Mouse (Mus musculus) midbrain, postnatal 0 days (tissue): ENCODE data around the gene Sp7. TPM values are rescaled to one million over a fixed set of nuclear protein-coding genes. Genes with fewer than 3 reads are reported as not detected.
A peak's percentile ranks its signal among the peaks of the same experiment; 100 is the strongest.

Experiments used
- ATAC-seq: fragments of 200-750 bp; cut with Nextera tagmentation; 2 replicates; pipeline ENCODE4 v1.8.0; 2017; ENCODE audit warnings: moderate number of reproducible peaks, mild to moderate bottlenecking, moderate TSS enrichment, moderate library complexity; ENCODE audit not compliant: low FRiP score
- DNase-seq: peaks from one replicate; pipeline ENCODE4 v3.0.0-alpha.2; 2015; ENCODE audit warnings: low spot score
- H3K27ac ChIP-seq: fragments of 300-500 bp; sonication (generic); 2 replicates; pipeline ENCODE4 v1.5.1; 2014; ENCODE audit warnings: low read depth, mild to moderate bottlenecking, low read length, mixed read lengths
- H3K27me3 ChIP-seq: fragments of 300-500 bp; sonication (generic); 2 replicates; pipeline ENCODE4 v1.6.1; 2014; ENCODE audit warnings: low read length, control low read depth, mixed read lengths; ENCODE audit not compliant: insufficient read depth
- H3K36me3 ChIP-seq: fragments of 300-500 bp; sonication (generic); 2 replicates; pipeline ENCODE4 v1.6.1; 2014; ENCODE audit warnings: low read length, control low read depth, mixed read lengths; ENCODE audit not compliant: insufficient read depth
- H3K4me1 ChIP-seq: fragments of 300-500 bp; sonication (generic); 2 replicates; pipeline ENCODE4 v1.6.1; 2014; ENCODE audit warnings: mild to moderate bottlenecking, control low read depth, antibody characterized with exemption, low read length, mixed read lengths; ENCODE audit not compliant: insufficient read depth
- H3K4me2 ChIP-seq: fragments of 300-500 bp; sonication (generic); 2 replicates; pipeline ENCODE4 v1.6.1; 2014; ENCODE audit warnings: low read depth, mild to moderate bottlenecking, low read length, mixed read lengths; ENCODE audit not compliant: poor library complexity, severe bottlenecking
- H3K4me3 ChIP-seq: fragments of 300-500 bp; sonication (generic); 2 replicates; pipeline ENCODE4 v1.5.1; 2014; ENCODE audit warnings: low read depth, mild to moderate bottlenecking, low read length, moderate library complexity
- H3K9ac ChIP-seq: fragments of 300-500 bp; sonication (generic); replicated peaks from 2 replicates; pipeline ENCODE4 v1.6.1; 2014; ENCODE audit warnings: mild to moderate bottlenecking, low read length, moderate library complexity, mixed read lengths; ENCODE audit not compliant: poor library complexity, severe bottlenecking
- H3K9me3 ChIP-seq: fragments of 300-500 bp; sonication (generic); 2 replicates; pipeline ENCODE4 v1.6.1; 2016; ENCODE audit warnings: low read length, control low read depth
- CTCF ChIP-seq: IDR thresholded peaks from 2 replicates; pipeline ENCODE4 v1.5.1; 2016; ENCODE audit warnings: antibody characterized with exemption, mild to moderate bottlenecking
- WGBS: fragments of 180-500 bp; shearing (Covaris S2); extraction: QIAGEN DNeasy Blood & Tissue Kit; methylation state at CpG from one replicate; pipeline ENCODE4 v1.1.7; 2014; 5-methylcytosine and 5-hydroxymethylcytosine counted together
- polyA plus RNA-seq: library from polyadenylated mRNA; unstranded; fragments of >200 nt; fragmentation: Nextera tagmentation; extraction: Ambion mirVana; gene quantifications from 2 replicates; pipeline ENCODE4 v1.2.1, GENCODE M21; 2015
- total RNA-seq: library from RNA; depleted of rRNA; stranded (reverse); fragments of >200 nt; gene quantifications from 2 replicates; pipeline ENCODE4 v1.2.3, GENCODE M21; 2014; rRNA removed

The Sp7 gene
- total RNA-seq (0.47 and 0.60 TPM in 2 replicates), polyA plus RNA-seq (0.10 and 0.31 TPM in 2 replicates)

DNA sequence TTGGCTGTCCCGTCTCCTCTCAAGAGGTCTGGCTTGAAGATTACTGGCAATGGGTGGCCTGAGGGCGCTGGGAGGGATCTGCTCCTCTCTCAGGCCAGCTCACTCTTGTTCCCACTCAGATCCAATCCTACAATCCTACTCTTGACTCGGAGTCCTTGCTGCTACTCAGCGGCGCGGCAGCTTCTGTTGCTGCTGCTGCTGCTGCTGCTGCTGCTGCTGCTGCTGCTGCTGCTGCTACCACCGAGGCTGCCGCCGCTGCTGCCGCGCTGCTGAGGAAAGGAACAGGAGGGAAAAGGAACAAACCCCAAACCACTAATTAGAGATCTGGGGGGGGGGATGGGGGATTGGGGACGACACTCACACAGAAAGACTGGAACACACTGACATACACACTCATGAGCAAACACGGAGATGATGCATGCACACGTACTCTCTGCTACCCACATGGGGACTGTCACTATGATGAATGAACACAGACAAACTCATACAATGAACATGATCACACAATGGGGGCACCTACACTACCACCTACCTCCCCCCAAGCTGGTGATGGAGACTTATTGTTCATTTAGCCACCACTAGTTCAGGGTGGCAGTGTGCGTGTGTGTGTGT, at the start of gene Sp7:
Sp7 (minus strand) TSS at position 450 of the 612 bp plus-strand sequence.
- Histone ChIP-seq H3K4me1 (no peaks in the 10 kb centered on the region), H3K9ac (no peak within 1 kb of the TSS), H3K27ac (no peak within 1 kb of the TSS), H3K36me3 (no peaks in the 10 kb centered on the region), H3K4me3 (peak within 1 kb of the TSS; percentile 27), H3K4me2 (peak within 1 kb of the TSS; percentile 48), H3K9me3 (no peaks in the 10 kb centered on the region), H3K27me3 (peaks cover 17% of the 10 kb centered on the region)
- no peak for TF ChIP-seq CTCF
- DNase-seq (peak; percentile 15), ATAC-seq (peak; percentile 23; the same call in 1 of the 2 replicates)
- WGBS, result 7% methylated on average over 15 of the region's 15 CpGs

DNA sequence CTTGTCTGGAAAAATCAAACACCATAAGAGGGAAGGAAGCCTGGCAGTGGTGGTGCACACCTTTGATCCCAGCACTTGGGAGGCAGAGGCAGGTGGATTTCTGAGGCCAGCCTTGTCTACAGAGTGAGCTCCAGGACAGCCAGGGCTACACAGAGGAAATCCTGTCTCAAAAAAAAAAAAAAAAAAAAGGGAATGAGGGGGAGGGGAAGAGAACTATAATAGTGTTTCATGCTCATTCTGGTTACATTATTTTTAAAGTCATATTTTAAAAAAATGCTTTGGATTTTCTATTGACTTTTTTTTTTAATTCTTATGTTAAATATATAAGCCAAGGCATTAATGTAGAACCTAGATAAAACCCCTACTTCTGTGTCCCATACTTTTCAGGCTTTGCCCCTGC, 46.7 kb upstream of the Sp7 start:
- H3K36me3 ChIP-seq, result peaks cover 12% of the 10 kb centered on the region
- peaks cover 4% of the 10 kb centered on the region; the same call in 1 of the 2 replicates for H3K4me1 ChIP-seq
- H3K9ac ChIP-seq, result no peak overlapping the region
- no peak overlapping the region for H3K4me3 ChIP-seq
- H3K9me3 ChIP-seq, result no peaks in the 10 kb centered on the region
- H3K27ac ChIP-seq, result no peak overlapping the region
- no peaks in the 10 kb centered on the region for H3K27me3 ChIP-seq
- no peak for DNase-seq
- no peak for TF ChIP-seq CTCF
- H3K4me2 ChIP-seq, result no peak overlapping the region
- no peak for ATAC-seq

GRCm38 (mm10) chr15:102411077-102411476, 44.1 kb upstream of the Sp7 start:
- Histone ChIP-seq H3K36me3 (peaks cover 21% of the 10 kb centered on the region), H3K4me1 (peaks cover 12% of the 10 kb centered on the region; the same call in 1 of the 2 replicates), H3K27ac (no peak overlapping the region), H3K4me2 (no peak overlapping the region), H3K9ac (no peak overlapping the region), H3K27me3 (no peaks in the 10 kb centered on the region), H3K4me3 (no peak overlapping the region), H3K9me3 (no peaks in the 10 kb centered on the region)
- no peak for ATAC-seq
- WGBS, result 92% methylated on average over 1 of the region's 1 CpGs
- no peak for TF ChIP-seq CTCF
- no peak for DNase-seq

DNA sequence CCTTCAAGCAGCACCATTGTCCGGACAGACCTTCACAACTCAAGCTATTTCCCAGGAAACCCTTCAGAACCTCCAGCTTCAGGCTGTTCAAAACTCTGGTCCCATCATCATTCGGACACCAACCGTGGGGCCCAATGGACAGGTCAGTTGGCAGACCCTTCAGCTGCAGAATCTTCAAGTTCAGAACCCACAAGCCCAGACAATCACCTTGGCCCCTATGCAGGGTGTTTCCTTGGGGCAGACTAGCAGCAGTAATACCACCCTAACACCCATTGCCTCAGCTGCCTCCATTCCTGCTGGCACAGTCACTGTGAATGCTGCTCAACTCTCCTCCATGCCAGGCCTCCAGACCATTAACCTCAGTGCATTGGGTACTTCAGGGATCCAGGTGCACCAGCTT, 42.3 kb upstream of the Sp7 start:
- 91% methylated on average over 3 of the region's 3 CpGs for WGBS
- H3K4me1 ChIP-seq, result peaks cover 12% of the 10 kb centered on the region; the same call in 1 of the 2 replicates
- peaks cover 21% of the 10 kb centered on the region for H3K36me3 ChIP-seq
- H3K4me2 ChIP-seq, result no peak overlapping the region
- ATAC-seq, result no peak
- no peak overlapping the region for H3K4me3 ChIP-seq
- H3K27me3 ChIP-seq, result no peaks in the 10 kb centered on the region
- no peak for TF ChIP-seq CTCF
- H3K9ac ChIP-seq, result no peak overlapping the region
- no peak for DNase-seq
- H3K9me3 ChIP-seq, result no peaks in the 10 kb centered on the region
- H3K27ac ChIP-seq, result no peak overlapping the region

GRCm38 (mm10) chr15:102408558-102409130, 41.7 kb upstream of the Sp7 start:
- Histone ChIP-seq H3K9ac (no peak overlapping the region), H3K4me2 (no peak overlapping the region), H3K36me3 (peaks cover 21% of the 10 kb centered on the region), H3K4me1 (peaks cover 12% of the 10 kb centered on the region; the same call in 1 of the 2 replicates), H3K27me3 (no peaks in the 10 kb centered on the region), H3K4me3 (no peak overlapping the region), H3K27ac (no peak overlapping the region), H3K9me3 (no peaks in the 10 kb centered on the region)
- no peak for TF ChIP-seq CTCF
- no peak for DNase-seq
- ATAC-seq, result no peak
- 74% methylated on average over 2 of the region's 2 CpGs for WGBS
